Mouse (Mus musculus) cortical plate, adult 2 months (tissue): ENCODE results near the gene Teddm3. TPM values are rescaled to one million over a fixed set of nuclear protein-coding genes. Genes with fewer than 3 reads are reported as not detected.
"Not testable (repeated sequence)": the region's sequence is repeated elsewhere in the genome, so short reads cannot be mapped to it uniquely, and the experiment has no call there.

Experiments
- H3K27ac ChIP-seq: fragments of 200-500 bp; 2 replicates; pipeline ENCODE4 v1.5.1; 2012; ENCODE audit warnings: low read length, control low read depth, inconsistent platforms; ENCODE audit not compliant: insufficient read depth
- H3K4me1 ChIP-seq: fragments of 200-500 bp; 2 replicates; pipeline ENCODE4 v1.6.1; 2011; ENCODE audit warnings: low read length; ENCODE audit not compliant: control insufficient read depth, insufficient read depth
- H3K4me3 ChIP-seq: fragments of 200-500 bp; 2 replicates; pipeline ENCODE4 v1.5.1; 2011; ENCODE audit warnings: mild to moderate bottlenecking, low read length, control low read depth; ENCODE audit not compliant: insufficient read depth
- CTCF ChIP-seq: fragments of 200-500 bp; IDR thresholded peaks from 2 replicates; pipeline ENCODE4 v1.5.1; 2011; ENCODE audit warnings: mild to moderate bottlenecking, control low read depth, low read length; ENCODE audit not compliant: insufficient read depth; ENCODE audit errors: extremely low read depth
- POLR2A ChIP-seq: fragments of 200-500 bp; IDR thresholded peaks from 2 replicates; pipeline ENCODE4 v1.6.1; 2011; ENCODE audit warnings: mild to moderate bottlenecking, low read length, control low read depth; ENCODE audit not compliant: insufficient read depth; ENCODE audit errors: extremely low read depth
- polyA plus RNA-seq: library from polyadenylated mRNA; depleted of rRNA; stranded (reverse); fragments of >200 nt; gene quantifications from 2 replicates; pipeline ENCODE4 v1.2.3, GENCODE M21; 2012; rRNA removed

Gene Teddm3
- polyA plus RNA-seq, 1 experiment, result 1.4 TPM

DNA sequence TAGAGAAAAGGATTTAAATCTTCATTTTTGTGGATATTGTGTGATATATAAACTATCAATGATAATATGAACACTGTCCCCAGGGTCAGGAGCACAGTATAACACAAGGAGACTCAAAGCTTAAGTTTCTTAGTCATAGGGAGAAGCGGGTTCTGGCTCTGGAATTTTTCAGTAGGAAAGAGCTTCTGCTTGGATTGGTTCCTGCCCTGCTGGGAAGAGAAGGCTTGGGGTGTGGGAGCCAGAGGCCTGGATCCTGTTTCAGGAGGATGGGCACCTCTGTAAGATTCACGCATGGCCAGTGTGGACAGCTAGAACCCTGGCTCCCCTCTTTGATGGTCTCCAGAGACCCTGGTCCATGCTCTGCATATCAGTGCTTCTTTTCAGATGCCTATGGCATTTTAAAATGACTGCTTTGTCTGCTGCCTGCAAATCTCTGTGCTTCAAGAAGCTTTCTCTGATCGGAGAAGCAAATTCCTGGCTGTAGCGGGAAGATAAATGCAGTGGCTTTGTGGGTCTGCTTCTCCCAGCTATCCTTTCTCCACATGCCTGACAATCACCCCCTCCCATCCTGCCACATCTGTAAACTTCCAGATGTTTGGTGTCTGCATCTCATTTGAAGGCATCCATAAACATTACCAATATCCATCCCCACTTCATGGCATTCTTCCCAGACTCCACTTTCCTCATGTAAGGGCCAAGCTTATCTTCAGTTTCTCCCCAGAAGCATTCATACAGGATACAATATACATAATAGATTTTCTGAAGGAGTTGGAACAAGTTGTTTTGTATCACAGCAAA lies 2.0 kb downstream of the Teddm3 start:
- TF ChIP-seq POLR2A (no peak), CTCF (no peak)
- Histone ChIP-seq H3K27ac (no peak overlapping the region), H3K4me1 (no peaks in the 10 kb centered on the region), H3K4me3 (no peak overlapping the region)

DNA sequence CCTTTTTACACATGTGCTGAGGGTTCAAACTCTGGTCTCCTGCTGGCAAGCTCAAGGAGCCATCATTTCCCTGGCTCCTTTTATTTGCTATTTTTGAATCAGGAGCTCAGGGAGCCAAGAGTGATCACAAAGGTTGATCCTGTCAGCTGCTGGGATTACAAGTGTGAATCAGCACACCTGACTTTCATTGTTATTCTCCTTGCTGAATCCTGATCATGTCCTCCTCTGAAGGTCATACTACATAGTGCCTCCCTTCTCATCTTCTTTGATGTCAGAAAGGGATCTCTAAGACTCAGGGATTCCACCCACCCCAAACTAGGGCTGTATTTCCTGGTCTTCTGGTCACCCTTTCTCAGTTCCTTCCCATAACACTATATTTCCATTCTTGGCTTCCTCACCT lies 3.9 kb downstream of the Teddm3 start:
- H3K4me3 ChIP-seq, result no peak overlapping the region
- no peaks in the 10 kb centered on the region for H3K4me1 ChIP-seq
- TF ChIP-seq POLR2A, result no peak
- no peak for TF ChIP-seq CTCF
- no peak overlapping the region for H3K27ac ChIP-seq

DNA sequence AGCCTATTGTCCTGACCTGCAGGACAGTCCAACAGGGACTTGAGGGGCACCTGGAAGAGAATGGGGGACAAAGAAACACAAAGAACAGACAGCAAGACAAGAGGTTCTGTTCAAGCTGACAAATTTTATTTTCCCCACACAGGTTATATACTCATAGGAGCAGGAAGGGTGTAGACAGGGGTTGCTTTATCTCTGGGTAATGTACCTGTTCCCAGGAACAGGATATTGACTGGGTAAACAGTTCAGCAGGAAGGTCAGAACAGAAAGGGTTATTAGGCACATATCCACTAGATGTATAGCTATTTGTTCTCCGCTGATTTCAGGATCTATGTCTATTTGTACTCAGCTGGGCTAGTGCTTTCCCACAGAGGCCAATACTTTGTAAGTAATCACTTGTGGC lies 5.3 kb downstream of the Teddm3 start:
- H3K27ac ChIP-seq, H3K4me1 ChIP-seq, H3K4me3 ChIP-seq: not testable (repeated sequence)

DNA sequence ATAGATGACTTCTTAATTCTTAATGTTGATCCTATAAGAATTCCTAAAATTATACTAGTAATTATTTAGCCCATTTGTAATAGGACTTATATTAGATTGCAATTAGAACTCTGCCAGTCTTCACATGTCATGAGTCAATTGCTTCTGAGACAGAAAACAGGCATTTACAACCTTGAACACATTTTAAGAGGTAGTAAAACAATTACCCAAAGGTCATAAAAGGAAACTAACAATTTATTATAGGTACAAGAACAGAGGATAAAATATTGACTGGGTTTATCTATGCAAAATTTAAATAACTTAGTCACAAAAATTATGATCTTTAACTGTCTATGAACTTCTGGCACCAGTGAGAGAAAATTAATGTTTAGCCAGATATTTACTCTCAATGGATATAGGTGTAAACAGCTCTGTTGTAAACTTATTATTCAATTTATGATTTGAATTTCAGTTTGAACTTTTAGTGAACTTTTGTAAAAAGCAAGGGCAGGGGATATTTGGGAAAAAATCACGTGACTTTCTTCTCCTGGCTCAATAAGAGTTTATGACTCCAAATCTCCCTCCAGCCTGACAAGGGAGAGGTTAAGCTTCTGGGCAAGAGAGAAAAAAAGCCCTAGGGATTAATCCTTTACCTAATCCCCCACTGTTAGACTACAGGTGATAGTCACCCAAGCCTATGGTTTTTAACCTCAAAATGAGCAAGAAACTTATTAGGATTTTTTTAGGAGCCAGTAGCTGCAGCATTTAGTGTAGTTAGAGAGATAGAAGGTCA lies 17.3 kb downstream of the Teddm3 start:
- TF ChIP-seq CTCF, result no peak
- TF ChIP-seq POLR2A, result no peak
- H3K27ac ChIP-seq, result no peak overlapping the region
- H3K4me3 ChIP-seq, result no peak overlapping the region
- no peaks in the 10 kb centered on the region for H3K4me1 ChIP-seq

DNA sequence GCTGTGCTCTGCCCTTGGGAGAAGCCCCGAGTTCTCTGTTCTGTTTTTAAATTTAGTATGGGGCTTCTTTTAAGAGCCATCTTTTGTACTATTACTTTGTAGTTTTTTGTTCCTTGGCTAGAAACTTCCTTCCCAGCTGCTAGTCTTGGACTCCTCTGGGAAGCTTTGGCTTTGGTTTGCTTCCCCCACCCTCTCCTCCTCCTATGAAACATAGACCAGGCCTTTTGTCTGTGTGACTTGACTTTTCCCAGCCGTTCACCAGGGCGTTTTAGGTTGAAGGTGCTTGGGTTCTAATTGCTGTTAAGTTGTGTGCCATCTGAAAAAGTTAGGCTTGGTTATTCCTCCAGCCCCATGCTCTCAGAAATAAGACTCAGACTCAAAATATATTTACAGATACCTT lies 26.1 kb downstream of the Teddm3 start:
- H3K4me3 ChIP-seq, H3K27ac ChIP-seq, H3K4me1 ChIP-seq: not testable (repeated sequence)

- not testable (repeated sequence) for H3K4me1 ChIP-seq, H3K27ac ChIP-seq, H3K4me3 ChIP-seq
Measured at GRCm38 (mm10) chr16:21122776-21123175, 31.0 kb downstream of the Teddm3 start.

- H3K4me1 ChIP-seq, result no peaks in the 10 kb centered on the region
- H3K4me3 ChIP-seq, result no peak overlapping the region
- TF ChIP-seq CTCF (no peak), POLR2A (no peak)
- no peak overlapping the region for H3K27ac ChIP-seq
Measured at GRCm38 (mm10) chr16:21116078-21116477, 37.7 kb downstream of the Teddm3 start.

GRCm38 (mm10) chr16:21109473-21109872 lies 44.3 kb downstream of the Teddm3 start:
- Histone ChIP-seq H3K4me1 (no peaks in the 10 kb centered on the region), H3K27ac (no peak overlapping the region), H3K4me3 (no peak overlapping the region)
- no peak for TF ChIP-seq CTCF
- TF ChIP-seq POLR2A, result no peak

Other genes with a start within 250 kb of the Teddm3 start
- gene Ephb3, start 50.8 kb upstream of the Teddm3 start, polyA plus RNA-seq, result 21.4 and 22.3 TPM in 2 replicates